Mouse (Mus musculus): ENCODE data around the gene Tfpi2. TPM values are rescaled to one million over a fixed set of nuclear protein-coding genes. Genes with fewer than 3 reads are reported as not detected.

Tfpi2 gene
- total RNA-seq, 2 experiments from 2014 or later = 2.6 to 3.0 TPM

GRCm38 (mm10) chr6:3926140-3926539 is 62.6 kb downstream of the Tfpi2 start:
- intact Hi-C loops (cut with DNase I) = no loop called here
- DNase-seq = no peak

GRCm38 (mm10) chr6:3922870-3923269 is 65.8 kb downstream of the Tfpi2 start:
- DNase-seq = no peak
- intact Hi-C loops (cut with DNase I) = no loop called here

GRCm38 (mm10) chr6:3916015-3916414 is 72.7 kb downstream of the Tfpi2 start:
- DNase-seq = no peak
- intact Hi-C loops (cut with DNase I) = loop anchor here (10.0 kb wide), 2 partner anchors 169 to 589 kb away; partner anchors contain the start of genes Bet1 and Col1a2

Other genes starting within 250 kb of the Tfpi2 start
- gene Calcr, start 224.2 kb downstream of the Tfpi2 start, total RNA-seq (2021) = not detected
- gene Gngt1, start 4.9 kb upstream of the Tfpi2 start, total RNA-seq (2021) = not detected
- gene Gng11, start 15.0 kb upstream of the Tfpi2 start, total RNA-seq (2021) = 100 to 1,000 TPM; 123 to 135 TPM
- 10 to 100 TPM; 21.0 to 23.2 TPM for gene Bet1, start 98.1 kb upstream of the Tfpi2 start, total RNA-seq (2021)

Data from heart, postnatal 10 days (tissue).